Mouse (Mus musculus) brain, embryonic 18.5 days (tissue): ENCODE measurements around the gene Khdc1a.

Source experiments
- DNase-seq: peaks from one replicate; pipeline ENCODE4 v3.0.0-alpha.2; 2012; ENCODE audit warnings: low read depth, low spot score

Gene Khdc1a

DNA sequence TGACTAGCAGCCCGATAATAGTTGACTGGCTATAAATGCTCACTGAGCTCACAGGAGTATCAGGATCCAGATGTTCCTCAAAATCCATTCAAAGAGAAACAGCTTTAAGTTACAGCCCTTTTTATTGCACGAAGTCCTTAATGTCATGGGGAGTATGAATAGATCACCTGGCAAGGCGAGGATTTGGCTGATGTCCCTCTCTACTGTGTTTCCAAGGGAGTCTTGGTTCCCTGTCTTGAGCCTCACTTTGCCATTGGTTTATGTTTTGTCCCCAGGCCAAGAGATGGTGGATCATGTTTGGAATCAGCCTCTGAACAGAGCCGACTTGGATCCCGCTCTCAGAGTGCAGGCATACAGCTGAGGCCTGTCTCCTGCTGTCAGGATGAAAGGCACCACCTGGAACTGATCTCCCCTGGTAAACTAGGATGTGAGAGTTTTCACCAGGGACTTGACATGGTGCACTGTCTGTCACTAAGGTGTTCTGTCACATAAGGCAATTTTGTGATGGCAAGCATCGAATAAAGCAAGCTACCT is 41.8 kb downstream of the Khdc1a start:
- no peak for DNase-seq
